Mouse (Mus musculus) CD8-positive naive resting alpha-beta T cell, adult 2 months (primary cell): ENCODE measurements around the gene 4930568D16Rik.

ENCODE experiments used
- DNase-seq, 2 experiments: peaks; one replicate each; pipeline ENCODE4 v3.0.0; 2022; ENCODE audit warnings: low read depth in 2 of 2, low spot score in 2 of 2

4930568D16Rik gene

DNA sequence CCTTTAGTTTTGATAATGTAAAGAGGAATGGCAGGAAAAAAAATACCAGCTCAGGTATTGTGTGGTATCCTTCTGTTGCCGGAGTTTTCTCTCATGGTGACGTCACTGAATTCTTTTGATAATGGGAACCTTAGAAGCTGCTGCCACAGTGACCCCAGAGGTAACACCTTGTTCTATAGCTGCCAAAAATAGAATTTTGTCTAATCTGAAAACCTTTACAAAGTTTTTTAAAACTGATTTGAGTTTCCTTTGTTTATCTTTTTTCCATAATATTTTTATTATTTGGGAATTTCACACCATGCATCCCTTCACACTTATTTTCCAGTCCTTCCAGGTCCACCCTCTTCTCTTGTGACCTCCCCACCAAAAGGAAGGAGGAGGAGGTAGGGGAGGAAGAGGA lies at the start of gene 4930568D16Rik:
Gene 4930568D16Rik (minus strand): TSS at position 101 of the 400 bp plus-strand sequence.
- DNase-seq: no peak

DNA sequence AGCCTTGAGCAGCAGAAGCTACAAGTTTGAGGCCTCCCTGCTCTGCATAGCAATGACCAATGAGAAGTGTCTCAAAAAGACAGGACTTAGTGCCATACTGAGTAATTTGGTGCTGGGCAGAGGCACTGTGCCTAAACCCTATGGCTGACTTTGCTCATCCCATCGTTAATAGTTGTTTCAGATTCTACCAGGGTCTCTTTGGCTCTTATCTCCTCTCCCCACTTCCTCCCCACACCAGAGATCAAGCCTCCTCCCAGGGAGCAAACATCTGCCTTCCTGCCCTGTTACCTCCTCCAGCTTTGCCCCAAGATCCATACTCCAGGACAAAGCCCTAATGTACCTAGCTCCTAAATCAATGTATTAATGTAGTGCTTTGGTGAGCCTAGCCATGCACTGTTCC lies 49.7 kb upstream of the 4930568D16Rik start:
- DNase-seq: no peak

DNA sequence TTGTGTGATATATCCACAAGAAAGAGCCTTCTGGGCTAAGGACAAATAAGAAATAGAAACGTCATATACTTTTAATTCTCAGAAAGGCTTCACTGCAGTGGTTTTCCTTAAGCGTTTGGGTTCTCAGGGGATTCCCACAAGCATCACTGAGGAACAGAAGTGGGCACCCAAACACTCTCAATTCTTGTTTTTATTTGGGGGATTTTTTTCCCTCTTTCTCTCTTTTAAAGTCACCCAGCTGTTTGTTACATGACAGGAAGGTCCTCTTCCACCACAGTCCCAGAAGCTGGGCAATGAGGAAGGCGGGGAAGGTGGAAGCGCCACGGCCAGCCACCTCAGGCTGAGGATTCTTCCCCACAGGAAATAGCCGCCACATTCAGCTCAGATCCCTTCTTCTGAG lies 48.9 kb upstream of the 4930568D16Rik start:
- no peak for DNase-seq

DNA sequence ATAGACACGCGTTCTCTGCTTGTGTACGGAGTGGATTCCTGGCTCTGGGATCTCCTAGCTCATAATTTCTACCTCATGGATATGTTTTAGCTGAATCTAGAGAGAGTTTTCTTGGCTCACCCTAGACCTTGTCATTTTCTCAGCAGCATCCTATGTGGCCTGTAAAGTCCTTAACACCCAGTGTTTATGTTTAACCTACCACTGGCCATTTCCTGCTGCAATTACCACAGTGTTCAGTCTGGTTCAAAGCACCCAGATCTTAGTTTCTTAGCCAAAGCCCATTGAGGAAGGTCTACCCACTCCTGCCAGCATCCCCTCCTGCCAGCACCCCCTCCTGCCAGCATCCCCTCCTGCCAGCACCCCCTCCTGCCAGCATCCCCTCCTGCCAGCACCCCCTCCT lies 45.3 kb upstream of the 4930568D16Rik start:
- no peak for DNase-seq

DNA sequence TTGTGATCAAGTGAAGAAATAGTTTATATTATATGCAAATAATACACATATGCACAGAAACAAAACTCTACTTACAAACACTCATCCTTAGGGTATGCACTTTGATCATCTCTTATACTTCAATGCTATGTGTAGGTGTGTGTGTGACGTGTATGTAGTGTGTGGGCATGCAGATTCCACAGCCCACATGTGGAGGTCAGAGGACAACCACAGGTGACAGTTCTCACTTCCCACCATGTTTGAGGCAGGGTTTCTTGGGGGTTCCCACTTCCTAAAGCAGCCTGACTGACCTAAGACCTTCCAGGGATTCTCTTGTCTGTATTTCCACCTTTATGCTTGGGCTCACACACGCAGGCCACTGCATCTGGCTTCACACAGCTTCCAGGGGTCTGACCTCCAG lies 44.7 kb upstream of the 4930568D16Rik start:
- DNase-seq: no peak

DNA sequence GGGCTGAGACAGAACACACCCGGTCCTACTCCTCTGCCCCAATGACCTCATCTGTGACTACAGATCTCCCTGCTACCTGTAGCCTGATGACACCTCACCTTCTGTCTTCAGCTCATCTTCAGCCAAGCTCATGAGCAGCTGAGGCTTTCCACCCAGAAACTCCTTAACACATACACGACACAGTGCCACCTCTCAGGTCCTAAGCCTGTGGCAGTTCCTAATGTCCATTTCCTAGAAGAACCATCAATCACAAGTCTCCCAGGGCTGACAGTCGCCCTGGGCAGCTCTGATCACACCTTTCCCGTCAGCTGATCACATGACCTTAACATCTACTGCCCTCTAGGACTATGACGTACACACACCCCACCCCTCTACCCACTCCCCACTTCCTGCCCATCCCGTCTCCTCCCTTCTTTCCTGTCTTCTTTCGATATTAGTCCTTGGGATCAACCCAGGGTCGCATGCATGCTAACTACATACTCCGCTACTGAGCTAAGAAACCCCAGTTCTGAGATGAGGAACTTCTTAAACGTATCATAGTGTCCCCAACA lies 44.2 kb upstream of the 4930568D16Rik start:
- no peak for DNase-seq

DNA sequence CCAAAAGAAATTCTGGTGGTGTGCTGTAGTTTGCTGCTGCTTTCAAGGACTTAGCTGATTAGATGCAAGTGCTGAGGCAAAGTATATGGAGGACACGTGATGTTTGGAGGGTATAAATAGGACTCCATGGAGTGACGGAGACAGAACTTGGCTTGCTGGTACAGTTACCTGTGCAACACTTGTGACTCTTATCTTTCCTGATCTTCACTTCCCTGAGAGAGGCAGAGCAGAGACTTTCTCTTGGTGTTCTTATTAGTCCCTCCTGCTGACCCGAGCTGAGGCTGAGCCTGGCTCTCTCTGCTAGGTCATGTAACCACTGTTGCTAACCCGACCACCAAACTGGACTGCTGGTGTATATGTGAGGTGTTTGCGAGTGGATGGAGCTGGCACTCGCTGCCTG lies 41.9 kb upstream of the 4930568D16Rik start:
- DNase-seq: no peak

DNA sequence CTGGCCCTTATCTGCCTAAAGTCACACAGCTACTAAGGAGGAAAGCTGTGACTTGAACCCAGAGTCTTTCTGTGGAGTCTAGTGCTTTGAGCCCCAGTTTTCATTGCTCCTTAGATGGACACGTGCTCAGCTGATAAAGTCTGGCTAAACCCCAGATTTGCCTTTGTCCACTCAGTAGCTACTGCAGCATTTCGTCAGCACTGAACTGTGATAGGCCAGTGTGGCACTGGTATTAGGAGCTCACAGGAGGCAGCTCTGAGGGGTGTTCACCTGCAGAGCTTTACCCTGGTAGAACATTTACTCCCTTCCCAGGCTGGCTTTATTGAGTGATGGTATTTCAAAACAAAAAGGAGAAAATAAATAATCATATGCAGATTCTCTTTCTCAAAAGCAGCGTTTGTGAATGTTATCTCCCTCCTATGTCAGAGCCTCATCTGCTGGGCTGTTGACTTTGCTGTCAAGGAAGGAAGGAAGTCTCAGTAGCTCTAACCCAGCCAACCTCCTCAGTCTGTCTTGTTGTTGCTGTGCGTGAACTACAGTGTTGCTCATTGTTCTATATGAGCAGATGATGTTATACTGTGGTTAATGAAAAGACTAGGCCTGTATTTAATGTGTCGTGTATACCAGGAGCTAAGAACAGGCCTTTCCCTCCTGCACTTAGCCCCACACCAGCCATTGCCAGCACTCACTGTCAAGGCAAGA lies 41.0 kb upstream of the 4930568D16Rik start:
- DNase-seq: no peak

DNA sequence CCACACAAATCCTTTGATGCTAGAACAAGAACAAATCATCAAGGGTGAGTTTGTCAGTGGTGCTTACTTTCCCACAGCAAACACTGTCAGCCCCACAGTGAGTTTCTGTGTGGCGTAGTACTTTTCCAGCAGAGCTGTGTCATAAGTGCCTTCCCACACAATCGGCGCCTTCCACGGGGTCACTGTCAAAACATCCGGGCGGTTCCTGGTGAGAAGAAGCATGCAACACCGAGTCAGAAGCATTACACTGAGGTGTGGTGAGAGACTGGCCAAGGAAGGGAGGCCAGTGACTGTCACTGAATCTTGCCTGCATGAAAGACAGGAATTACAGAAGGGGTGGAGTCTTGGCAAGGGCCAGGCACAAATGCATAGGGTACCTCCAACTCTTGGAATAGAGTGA lies 40.3 kb upstream of the 4930568D16Rik start:
- no peak for DNase-seq

DNA sequence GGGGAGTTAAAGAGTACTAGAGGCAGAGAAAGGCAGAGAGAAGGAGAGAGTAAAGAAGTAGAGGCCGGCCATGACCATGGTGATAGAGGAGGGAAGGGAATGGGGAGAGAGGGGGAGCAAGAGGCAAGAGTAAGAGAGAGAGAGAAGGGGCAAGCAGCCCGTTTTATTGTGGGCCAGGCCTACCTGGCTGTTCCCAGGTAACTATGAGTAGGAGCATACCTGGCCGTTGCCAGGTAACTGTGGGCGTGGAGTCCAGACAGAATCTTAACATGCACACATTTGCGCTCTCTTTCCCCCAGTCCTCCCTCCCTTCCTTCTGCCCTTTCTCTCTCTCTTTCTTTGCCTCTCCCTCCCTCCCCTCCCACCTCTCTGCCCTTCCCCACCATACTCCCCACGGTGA lies 39.7 kb upstream of the 4930568D16Rik start:
- DNase-seq: no peak

DNA sequence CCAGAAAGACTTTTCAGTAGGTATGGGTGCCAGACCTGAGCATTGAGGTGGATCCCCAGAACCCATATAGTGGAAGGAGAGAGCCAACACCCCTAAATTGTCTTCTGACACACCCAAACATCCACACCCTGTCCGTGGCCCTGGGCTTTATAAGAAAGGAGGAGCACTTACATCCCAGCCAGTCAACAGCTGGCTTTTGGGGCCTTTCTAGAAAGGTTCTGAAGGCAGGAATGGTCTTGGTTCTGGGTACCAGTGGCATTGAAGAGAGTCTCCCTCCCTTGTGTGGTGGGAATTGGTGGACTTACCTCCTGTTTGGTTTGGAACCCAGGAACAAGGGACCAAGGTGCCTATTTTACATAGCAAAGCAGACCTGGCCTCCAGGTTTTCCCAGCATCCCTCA lies 39.1 kb upstream of the 4930568D16Rik start:
- no peak for DNase-seq

DNA sequence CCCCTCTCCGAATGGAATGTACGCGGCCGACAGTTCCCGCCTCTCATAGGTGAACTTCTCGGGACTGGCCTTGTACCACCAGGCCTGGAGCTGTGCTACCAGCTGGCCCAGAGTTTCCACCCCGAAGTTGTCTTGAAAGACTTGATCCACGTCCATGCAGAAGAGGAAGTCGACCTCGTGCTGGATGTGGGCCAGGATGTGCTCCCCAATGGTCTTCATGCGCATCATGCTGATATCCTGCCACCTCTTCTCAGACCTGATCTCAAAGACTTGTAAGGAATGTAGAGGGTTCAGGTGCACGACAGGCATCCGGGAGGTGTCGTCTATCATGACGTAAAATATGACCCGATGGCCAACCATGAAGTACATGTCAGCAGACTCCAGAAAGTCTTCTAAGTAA lies 34.9 kb upstream of the 4930568D16Rik start:
- no peak for DNase-seq

DNA sequence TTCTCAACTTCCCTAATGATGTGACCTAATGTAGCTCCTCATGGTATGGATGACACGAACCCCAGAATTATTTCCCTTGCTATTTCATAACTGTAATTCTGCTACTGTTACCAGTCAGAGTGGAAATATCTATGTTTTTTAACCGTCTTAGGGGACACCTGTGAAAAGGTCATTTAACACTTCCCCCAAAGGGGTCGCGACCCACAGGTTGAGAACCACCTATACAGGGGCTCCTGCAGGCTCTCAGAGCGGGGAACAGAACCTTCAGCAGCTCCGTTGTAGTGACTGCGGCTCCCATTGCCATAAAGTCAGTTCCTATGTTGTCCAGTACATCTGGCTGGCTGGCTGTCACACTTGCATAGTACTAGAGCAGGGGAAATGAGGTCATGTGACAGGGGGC lies 33.2 kb upstream of the 4930568D16Rik start:
- DNase-seq: no peak

DNA sequence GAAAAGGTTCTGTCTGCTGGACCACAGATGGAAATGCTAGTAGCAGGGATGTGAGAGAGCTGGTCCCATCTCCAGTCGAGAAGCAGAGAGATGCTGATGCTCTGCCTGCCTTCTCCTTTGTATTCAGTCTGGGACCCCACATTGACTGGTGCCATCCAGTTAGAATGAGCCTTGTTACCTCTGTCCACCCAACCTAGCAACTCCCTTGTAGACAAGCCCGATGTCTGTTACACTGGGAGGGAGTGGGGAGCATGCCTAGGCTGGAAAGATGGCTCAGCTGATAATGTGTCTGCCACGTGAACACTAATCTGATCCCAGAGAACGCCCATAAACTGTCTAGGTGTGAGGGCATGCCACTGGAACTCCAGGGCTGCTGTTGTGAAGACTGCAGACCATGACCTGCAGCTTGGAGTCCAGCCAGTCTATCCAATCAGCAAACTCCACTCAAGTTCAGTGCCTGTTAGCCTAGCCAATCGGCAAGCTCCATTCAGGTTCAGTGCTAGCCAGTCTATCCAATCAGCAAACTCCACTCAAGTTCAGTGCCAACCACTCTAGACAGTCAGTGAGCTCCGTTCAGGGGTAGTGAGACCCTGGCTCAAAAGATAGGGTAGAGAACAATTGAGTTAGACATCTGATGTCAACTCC lies 30.8 kb upstream of the 4930568D16Rik start:
- DNase-seq: no peak

DNA sequence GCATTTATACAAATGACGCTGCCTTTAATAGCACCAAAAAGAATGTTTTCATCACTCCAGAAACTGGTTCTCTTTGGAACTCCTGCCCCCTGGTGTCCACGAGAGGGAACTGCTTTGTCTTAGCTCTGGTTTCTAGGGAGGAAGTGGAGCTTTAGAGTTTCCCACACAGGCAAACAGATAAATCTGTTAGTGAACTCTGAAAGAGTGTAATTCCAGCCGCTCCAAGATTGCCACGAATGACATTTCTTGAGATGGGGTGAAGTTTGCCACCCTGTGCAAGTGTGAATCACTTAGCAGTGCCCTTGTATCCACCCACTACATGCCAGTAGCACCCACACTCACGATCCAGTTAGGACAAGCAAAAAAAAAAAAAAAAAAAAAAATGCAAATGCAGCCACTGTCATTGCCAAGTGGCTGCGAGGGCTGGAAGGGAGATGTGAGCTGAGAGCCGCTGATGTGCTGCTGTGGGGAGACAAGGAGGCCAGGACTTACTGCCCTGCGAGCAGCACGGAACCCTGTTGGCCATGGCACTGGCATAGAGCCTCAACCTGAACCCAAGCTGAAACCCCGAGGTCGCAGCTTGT lies 30.2 kb upstream of the 4930568D16Rik start:
- DNase-seq: peak; percentile 50 to 67

DNA sequence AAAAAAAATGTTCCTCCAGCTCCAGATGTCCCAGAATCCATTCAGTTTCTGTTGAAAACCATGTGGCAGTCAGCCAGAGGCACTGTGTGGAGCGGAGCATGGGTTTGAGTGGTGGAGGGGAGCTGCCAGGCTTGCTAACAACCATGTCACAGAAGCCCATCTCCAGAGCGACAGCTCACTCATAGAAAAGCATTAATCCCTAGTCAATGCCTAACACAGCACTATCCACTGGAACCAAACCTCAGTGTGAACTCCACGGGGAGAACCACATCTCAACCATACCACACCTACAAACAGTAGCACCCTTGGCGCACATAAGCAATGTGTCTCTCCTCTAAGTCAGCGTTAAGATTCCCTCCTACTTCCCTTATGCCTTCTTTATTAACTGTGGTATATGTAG lies 29.6 kb upstream of the 4930568D16Rik start, which contains the start of gene 4930402F06Rik:
Gene 4930402F06Rik (minus strand): TSS at position 80 of the 400 bp plus-strand sequence.
- no peak for DNase-seq

DNA sequence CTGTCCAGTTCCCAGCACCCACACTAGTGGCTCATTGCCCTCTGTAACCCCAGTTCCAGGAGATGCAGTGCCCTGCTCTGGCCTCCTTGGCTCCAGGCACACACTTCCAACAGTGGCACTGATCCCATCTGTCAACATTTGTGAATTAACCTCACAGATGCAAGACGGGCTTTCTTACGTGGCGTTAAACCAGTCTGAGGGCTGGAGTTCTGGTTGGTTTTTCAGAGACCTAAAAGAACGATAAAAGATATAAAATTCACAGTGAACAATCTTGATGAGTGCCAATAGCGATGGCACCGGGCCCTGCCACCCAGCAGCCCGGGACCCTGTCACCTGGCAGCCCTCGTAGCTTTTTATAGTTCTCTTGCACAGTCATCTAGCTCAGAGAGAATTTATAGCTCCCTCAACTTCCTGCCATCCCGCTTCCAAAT lies 17.9 kb upstream of the 4930568D16Rik start:
- DNase-seq: no peak

DNA sequence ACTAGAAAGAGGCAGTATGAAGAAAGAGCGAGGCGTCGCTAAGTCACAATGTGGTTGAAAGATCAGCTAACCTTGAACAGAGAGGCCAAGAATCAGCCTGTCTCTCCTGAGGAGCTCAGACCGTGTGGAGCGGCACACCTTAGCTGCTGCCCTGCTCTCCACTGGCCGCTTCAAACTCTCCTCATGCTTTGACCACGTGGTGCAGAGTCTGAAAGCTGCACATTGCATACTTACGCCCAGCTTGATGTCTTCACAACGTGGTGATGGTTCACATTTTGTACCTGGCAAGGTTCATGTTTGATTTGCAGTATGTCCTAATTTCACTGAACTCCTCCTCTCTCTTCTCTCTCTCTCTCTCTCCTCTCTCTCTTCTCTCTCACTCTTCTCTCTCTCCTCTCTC lies 11.8 kb upstream of the 4930568D16Rik start:
- DNase-seq: no peak

DNA sequence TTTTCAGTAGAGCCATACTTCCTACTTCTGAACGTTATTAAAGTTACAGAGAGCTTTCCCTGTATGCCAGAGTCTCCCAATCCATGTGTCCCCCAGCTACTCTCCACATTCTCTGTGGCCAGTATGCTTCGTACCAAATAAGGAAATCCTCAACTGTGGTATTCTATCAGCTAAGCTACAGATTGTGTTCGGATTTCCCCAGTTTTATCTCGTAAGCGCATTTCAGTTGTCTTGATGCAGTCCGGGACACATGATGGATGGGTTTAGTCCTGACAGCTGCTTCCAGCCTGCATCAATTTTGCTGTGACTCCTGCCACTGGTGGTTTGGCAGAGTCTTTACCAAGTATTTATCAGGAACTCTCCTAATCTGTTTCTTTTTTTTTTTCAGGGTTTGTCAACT lies 10.1 kb upstream of the 4930568D16Rik start:
- DNase-seq: no peak

DNA sequence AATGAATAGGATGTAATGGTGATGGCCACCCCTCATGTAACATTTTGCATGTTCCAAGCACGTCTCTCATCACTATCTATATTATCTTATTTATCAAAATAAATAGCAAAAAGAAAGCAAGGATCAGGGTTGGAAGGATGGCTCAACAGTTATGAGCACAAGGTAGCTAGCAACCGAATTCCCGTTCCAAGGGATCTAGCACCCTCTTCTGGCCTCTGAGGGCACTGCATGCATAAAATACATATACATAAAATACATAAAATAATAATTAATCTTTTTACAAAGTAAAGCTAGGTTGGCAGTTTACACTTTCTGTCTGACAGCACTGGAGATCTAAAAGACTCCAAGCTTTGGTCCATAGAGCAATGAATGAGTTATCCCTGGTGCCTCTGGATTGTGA lies 5.5 kb upstream of the 4930568D16Rik start:
- no peak for DNase-seq

DNA sequence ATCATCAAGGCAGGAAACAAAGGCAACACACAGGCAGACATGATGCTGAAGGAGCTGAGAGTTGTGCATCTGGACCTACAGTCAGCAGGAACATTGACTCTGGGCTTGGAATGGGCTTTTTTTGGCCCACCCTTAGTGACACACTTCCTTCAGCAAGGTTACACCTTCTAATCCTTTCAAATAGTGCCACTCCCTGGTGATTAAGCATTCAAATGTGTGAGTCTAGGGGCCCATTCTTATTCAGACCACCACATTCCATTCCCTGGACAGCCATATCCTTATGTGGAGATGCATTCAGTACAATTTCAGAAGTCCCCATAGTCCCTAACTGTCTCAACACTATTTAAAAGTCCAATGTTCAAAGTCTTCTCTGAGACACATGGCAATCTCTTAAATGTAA lies 3.2 kb upstream of the 4930568D16Rik start:
- DNase-seq: no peak

DNA sequence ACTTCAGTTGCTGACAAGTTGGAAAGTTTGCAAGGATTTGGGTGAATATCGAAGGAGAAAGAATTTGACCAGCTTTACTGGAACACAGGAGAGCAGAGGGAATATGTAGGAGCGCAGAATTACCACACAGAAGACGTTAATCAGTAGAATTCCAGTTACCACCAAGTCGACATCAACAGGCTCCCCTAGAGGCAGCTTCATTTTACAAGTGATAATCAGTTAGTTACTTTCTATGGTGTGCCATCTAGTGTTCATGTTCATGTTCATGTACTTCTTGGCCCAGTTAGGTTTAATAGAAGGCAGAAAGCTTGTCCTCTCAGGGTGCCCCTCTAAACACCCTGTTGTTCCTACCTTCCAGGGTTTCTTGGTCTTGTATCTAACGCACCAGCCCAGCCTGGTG lies 18.3 kb downstream of the 4930568D16Rik start:
- DNase-seq: no peak
